Mouse (Mus musculus): ENCODE results near the gene Sdc1.

- TF ChIP-seq CTCF (IDR thresholded peaks at IDR 0.05; ENCODE audit: low read depth) (no peak), EP300 (IDR thresholded peaks at IDR 0.05; ENCODE audit: low read depth) (no peak)
These were observed 40.9 kb downstream of the Sdc1 start for GRCm38 (mm10) chr12:8811894-8812560.

Measured in liver, postnatal 0 days (tissue).